Mouse (Mus musculus) kidney, adult 18-20 months (tissue): ENCODE results near the gene Atp10a.

ENCODE experiments used
- DNase-seq: peaks from one replicate; pipeline ENCODE4 v3.0.0; 2021

Gene Atp10a

DNA sequence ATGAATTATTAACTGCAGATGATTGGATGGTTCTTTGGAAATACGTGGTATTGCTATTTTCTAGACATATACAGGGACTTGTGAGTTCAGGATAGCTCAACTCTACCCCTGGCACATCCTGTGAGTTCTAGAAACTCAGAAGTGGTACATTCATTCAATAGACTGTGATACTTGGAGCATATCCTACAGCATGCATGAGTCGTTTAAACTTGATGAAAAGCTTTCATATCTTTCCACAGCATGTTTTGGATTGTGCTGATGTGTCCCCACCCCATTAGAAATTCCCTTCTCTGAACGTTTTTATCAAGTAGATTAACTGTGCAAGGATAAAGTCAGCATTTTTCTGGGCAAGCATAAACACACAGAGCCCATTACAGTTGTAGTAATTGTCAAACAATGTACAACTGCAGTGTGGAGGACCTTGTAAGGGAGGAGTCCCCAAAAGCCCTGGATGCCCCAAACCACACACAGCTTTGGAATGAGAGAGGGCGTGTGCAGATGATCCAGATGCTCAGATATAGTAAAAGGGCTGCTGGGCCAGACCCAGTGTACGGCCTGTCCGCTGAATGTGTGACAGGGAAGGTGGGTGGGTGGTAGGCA is 35.1 kb downstream of the Atp10a start:
- DNase-seq = no peak

GRCm38 (mm10) chr7:58692704-58693103 is 36.7 kb downstream of the Atp10a start:
- no peak for DNase-seq

DNA sequence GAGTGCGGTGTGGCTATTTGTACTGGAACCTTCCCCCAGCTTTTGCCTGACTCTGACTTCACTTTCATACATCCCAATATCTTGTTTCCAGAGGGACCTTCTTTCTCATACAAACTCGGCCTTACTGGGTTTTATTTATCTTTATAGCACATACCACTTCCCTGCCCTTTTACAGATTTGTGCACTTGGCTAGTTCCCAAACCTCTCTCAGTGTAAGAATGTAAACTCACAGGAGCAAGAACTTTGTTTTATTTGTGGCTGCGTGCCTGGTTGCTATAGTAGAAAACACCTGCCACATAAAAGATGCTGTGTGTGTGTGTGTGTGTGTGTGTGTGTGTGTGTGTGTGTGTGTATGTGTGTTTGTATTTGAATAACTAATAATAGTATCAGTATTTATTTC is 37.4 kb downstream of the Atp10a start:
- DNase-seq = no peak

GRCm38 (mm10) chr7:58695661-58696060 is 39.7 kb downstream of the Atp10a start:
- no peak for DNase-seq

- no peak for DNase-seq
Measured at GRCm38 (mm10) chr7:58697092-58697491, 41.1 kb downstream of the Atp10a start.

- no peak for DNase-seq
Measured at GRCm38 (mm10) chr7:58698738-58699442, 42.9 kb downstream of the Atp10a start.

- no peak for DNase-seq
Measured at GRCm38 (mm10) chr7:58701311-58701710, 45.3 kb downstream of the Atp10a start.

DNA sequence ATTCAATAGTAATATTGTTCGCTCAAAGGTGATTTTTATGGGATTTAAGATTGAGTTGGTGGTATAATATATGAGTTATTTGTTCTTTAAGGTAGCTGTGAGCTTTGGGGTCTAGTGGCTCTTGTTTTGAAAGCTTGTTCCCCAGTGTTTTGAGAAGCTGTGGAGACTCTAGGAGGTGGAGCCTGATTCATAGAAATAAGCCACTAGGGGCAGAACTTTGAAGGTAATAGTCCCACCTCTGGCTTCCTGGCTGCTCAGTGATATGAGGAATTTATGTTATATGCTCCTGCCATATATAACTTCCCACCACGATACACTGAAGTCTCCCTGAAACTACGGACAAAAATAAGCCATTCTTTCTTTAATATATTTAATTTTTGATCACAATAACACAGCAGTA is 49.2 kb downstream of the Atp10a start:
- DNase-seq = no peak

- no peak for DNase-seq
Measured at GRCm38 (mm10) chr7:58709306-58709705, 53.3 kb downstream of the Atp10a start.

DNA sequence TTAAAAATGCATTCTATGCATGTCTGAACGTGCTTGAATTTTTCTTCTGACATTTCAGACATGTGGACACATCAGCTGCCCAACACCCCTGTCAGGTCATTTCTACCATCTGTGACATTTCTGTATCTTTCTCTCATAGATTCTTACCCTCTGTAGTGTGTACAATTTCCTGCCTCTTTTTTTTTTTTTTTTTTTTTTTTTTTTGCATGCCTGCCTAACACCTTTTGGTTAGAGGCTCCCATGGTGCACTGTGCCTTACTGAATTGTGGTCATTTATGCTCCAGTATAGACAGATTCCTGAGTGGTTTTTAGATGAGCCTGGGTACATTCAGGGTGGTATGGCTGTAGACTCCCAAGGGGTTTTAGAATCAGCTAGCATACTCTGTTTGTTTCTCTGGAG is 54.3 kb downstream of the Atp10a start:
- no peak for DNase-seq

- no peak for DNase-seq
Measured at GRCm38 (mm10) chr7:58711811-58712210, 55.8 kb downstream of the Atp10a start.

DNA sequence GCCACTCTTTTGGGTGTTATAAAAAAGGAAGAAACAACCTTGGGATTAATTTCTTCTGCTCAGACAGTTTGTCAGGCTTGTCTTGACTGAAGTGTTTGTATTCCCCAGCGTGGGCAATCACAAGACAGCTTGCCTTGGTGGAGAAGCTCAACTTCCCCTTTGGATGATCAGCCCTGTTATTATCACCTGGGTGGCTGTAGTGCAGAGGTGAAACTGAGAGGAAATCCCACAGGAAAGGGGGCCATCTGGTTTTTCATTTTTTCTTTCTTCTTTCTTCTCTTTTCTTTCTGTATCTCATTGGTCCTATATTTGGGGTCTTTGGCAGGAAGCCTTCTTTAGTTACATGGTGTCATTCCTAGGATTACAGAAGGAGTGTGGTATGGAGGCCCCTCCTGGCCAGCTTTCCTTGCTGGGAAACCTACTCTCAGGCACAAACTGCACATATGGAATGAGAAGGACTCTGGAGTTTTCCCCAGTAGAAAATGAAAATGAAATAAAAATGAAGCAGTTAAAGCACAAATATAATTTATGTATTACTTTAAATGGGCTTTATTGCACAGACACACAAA is 59.7 kb downstream of the Atp10a start:
- DNase-seq = no peak

DNA sequence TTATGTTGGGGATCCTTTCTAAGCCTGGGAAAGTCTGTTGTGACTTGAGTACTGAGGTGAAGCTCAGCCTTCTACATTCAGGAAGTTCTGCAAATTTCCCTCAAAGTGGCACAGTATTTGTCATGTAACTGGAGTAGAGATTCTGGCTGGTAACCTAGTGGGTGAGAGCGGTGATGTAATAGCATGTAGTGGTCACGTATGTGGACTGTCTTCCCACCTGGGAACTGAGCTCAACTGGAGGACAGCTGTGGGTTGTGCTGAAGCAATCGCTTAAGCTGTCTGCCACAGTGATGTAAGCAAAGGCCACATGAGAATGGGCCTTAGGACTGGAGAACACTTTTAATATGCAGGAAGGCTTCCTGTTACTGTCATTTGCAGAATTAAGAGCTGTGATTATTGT is 60.7 kb downstream of the Atp10a start:
- no peak for DNase-seq

DNA sequence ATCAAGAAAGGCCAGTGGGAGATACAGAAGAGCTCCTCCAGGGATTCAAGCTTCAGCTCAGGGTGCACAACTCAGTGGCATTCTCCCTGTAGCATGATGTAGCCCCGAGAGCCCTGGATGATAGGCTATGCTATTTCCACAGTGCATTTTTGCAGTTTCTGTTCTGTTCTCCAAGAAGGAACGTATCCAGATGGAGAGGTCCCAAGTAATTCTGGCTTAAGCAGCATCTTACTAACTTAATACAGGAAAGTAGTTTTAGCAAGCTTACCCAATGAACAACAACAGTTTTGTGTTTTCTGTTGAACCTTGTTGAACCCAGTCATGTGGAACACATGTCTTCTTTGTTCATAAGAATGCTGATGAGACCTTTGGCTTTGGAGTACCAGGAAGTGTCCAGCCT is 62.6 kb downstream of the Atp10a start:
- no peak for DNase-seq

GRCm38 (mm10) chr7:58719218-58719938 is 63.4 kb downstream of the Atp10a start:
- DNase-seq = no peak

GRCm38 (mm10) chr7:58722250-58722649 is 66.3 kb downstream of the Atp10a start:
- no peak for DNase-seq

GRCm38 (mm10) chr7:58730201-58730600 is 74.2 kb downstream of the Atp10a start:
- DNase-seq = no peak

DNA sequence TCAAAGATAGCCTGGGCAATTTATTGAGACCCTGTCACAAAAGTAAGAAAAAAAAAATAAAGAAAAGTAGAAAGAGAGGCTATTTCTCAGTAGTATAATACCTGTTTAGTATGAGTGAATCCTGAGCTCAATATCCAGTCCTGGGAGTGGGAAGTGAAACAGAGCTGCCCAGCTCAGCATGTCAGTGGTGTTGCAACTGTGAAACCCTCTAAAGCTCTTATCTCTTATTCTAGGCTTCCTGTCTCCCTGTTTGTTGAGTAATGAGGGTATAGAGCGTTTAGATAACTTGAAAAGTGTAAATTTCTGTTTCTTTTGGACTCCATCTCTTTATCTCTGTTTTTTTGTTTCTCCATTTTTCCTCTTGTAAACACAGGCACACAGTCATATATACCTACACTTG is 74.9 kb downstream of the Atp10a start:
- DNase-seq = no peak

- no peak for DNase-seq
Measured at GRCm38 (mm10) chr7:58732406-58732805, 76.4 kb downstream of the Atp10a start.

- DNase-seq = no peak
Measured at GRCm38 (mm10) chr7:58733490-58733901, 77.5 kb downstream of the Atp10a start.

DNA sequence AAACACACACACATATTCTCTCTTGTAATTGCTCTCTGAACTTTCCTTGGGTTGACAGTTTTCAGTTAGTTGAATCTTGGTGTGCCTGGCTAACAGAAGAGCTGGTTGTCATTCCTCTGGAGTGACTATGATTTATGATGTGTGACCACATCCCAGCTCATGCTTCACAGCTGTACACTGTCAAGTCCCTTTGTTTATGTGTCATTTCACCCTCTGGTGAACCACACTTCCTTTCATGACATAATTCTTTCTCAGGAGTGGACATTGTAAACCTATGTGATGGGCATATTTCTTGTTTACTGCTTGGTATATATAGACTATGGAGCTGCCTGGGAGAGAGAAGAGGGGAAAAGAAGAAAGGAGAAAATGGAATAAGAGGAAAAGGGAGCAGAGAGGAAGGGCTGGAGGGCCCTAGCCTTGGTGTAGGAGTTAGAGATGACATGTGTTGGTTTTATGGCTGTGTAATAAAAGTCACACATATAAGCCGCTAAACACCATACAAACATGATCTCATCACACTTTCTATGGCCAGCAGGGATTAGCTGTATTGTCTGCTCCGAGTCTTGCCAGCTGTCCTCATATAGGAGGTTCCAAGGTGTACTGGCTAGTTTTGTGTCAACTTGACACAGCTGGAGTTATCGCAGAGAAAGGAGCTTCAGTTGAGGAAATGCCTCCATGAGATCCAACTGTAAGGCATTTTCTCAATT is 81.0 kb downstream of the Atp10a start:
- no peak for DNase-seq

DNA sequence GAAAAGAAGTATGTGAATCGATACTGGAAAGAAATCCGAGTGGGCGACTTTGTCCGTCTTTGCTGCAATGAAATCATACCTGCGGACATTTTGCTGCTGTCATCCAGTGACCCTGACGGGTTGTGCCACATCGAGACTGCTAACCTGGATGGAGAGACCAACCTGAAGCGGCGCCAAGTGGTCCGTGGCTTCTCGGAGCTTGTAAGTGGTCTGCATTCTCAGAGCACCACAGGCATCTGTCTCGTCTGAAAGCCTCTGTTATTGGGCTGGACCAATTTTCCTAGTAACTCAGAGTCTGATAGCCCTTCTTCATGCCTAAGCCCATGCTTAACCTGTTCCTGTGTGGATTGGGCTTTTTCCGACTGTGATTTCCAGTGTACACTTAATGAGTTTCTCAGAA is 84.2 kb downstream of the Atp10a start:
- no peak for DNase-seq

DNA sequence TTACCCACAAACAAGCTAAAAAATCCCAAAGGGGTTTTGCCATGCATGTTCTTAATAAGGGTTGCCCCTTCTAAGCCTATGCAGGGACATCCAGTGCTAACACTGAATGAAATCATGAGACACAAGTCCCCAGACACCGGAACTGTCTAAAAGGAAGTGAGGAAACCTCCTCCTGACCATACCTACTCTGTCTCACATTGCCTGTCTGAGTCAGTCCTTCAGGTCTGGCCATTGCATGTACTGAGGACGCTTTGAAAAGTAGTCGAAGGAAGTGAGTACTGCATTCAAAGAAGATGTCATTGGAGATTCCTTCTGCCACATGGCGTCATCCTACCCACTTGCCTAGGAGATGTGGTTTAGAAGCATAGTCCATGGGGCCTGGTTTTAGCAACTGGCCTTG is 84.9 kb downstream of the Atp10a start:
- DNase-seq = no peak
